Comparison of ENCODE assay signal across 8 mouse cellular contexts in the genomic region with DNA sequence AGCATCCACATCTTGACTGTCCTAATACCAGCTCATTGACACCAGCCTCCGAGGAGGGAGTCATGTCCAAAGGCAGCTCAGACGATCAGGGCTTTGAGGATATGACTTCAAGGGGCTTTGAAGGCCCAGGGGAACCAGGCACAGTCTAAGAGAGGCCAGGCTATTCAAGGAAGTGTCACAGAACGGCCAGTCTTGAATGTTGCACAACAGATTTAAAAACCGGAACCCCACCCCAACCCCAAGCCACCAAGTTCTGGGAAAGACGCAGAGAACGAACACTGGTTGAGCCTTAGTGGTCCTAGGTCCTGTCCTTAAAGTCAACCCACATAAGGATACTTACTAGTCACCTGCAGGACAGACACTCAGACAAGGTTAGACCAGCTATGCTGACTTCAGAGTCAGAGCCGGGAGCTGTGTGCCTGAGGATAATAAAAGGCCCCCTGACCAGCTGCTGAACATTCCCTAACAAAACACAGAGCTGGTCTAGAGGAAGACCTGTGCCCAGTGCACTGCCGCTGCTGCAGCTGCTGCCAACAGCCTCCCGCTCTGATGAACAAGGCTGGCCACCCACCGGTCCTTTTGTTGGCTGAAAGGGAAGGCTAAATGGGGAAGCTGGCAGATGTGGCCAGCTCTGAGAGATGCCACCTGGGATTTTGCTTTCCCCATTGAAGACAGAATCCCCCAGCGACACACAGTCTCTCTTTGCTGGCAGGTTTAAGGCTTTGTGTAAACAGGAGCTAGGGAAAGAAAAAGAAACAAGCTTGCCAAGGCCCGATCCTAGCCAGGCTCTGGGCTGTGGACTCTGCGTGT. TPM values are rescaled to one million over a fixed set of nuclear protein-coding genes. Genes with fewer than 3 reads are reported as not detected.
DNase-seq lines count a peak whose midpoint lies in the region; ATAC-seq lines count a peak whose summit lies in the region.

No protein-coding gene starts in this region.

- H3K9ac ChIP-seq in embryonic facial prominence, embryonic 11.5 days (replicated peaks; ENCODE audit: low read length) = no peak overlapping the region
- H3K9ac ChIP-seq in hindbrain, embryonic 15.5 days = no peak overlapping the region
- no peak overlapping the region for H3K9ac ChIP-seq in midbrain, embryonic 13.5 days (replicated peaks)

- DNase-seq in embryo, embryonic 10.5 days (ENCODE audit: low spot score) = peak; percentile 33
- DNase-seq in embryo, embryonic 11 days = no peak
- DNase-seq in embryonic facial prominence, embryonic 11.5 days (ENCODE audit: low spot score) = peak; percentile 24
- DNase-seq in ovary, postnatal 10 days (ENCODE audit: low spot score) = no peak
- no peak for DNase-seq in gastrocnemius, postnatal 36 days
- DNase-seq in layer of hippocampus, postnatal 36 days = no peak

- ATAC-seq in embryonic facial prominence, embryonic 11.5 days (replicated peaks; ENCODE audit: insufficient number of reproducible peaks, low FRiP score, low TSS enrichment, low read depth) = no peak
- 0 out of 2 replicates have a peak, but pooled peaks have one; percentile 15 for ATAC-seq in hindbrain, embryonic 15.5 days (ENCODE audit: low FRiP score, low read depth)
- ATAC-seq in midbrain, embryonic 13.5 days = peak; percentile 59

- no peaks in the 10 kb centered on the region for H3K36me3 ChIP-seq in embryonic facial prominence, embryonic 11.5 days (replicated peaks; ENCODE audit: control insufficient read depth, insufficient read depth, low read depth, low read length)
- H3K36me3 ChIP-seq in hindbrain, embryonic 15.5 days = no peaks in the 10 kb centered on the region
- no peaks in the 10 kb centered on the region for H3K36me3 ChIP-seq in midbrain, embryonic 13.5 days

- H3K4me3 ChIP-seq in embryonic facial prominence, embryonic 11.5 days (ENCODE audit: low read depth, low read length) = no peak overlapping the region
- no peak overlapping the region for H3K4me3 ChIP-seq in hindbrain, embryonic 15.5 days
- no peak overlapping the region for H3K4me3 ChIP-seq in midbrain, embryonic 13.5 days (replicated peaks)

- no peaks in the 10 kb centered on the region for H3K9me3 ChIP-seq in embryonic facial prominence, embryonic 11.5 days (replicated peaks; ENCODE audit: control insufficient read depth, low read length)
- no peaks in the 10 kb centered on the region for H3K9me3 ChIP-seq in hindbrain, embryonic 15.5 days
- H3K9me3 ChIP-seq in midbrain, embryonic 13.5 days = no peaks in the 10 kb centered on the region

- no peak overlapping the region for H3K27ac ChIP-seq in embryonic facial prominence, embryonic 11.5 days (replicated peaks; ENCODE audit: low read depth, low read length)
- peak overlapping the region; percentile 49 for H3K27ac ChIP-seq in hindbrain, embryonic 15.5 days (replicated peaks)
- peak overlapping the region; percentile 30; the same call in 1 of the 2 replicates for H3K27ac ChIP-seq in midbrain, embryonic 13.5 days

- WGBS in embryonic facial prominence, embryonic 11.5 days = 40% methylated on average over 13 of the region's 13 CpGs
- 36% methylated on average over 13 of the region's 13 CpGs for WGBS in hindbrain, embryonic 15.5 days
- WGBS in midbrain, embryonic 13.5 days = 31% methylated on average over 13 of the region's 13 CpGs

- intact Hi-C loops in gastrocnemius, postnatal 36 days (cut with DNase I) = no loop called here

- H3K4me1 ChIP-seq in embryonic facial prominence, embryonic 11.5 days (ENCODE audit: control insufficient read depth, insufficient read depth, low read length) = no peaks in the 10 kb centered on the region
- peaks cover 9% of the 10 kb centered on the region for H3K4me1 ChIP-seq in hindbrain, embryonic 15.5 days (replicated peaks)
- peaks cover 29% of the 10 kb centered on the region for H3K4me1 ChIP-seq in midbrain, embryonic 13.5 days (replicated peaks)

- no peak overlapping the region for H3K4me2 ChIP-seq in embryonic facial prominence, embryonic 11.5 days (ENCODE audit: low read depth, low read length)
- no peak overlapping the region for H3K4me2 ChIP-seq in hindbrain, embryonic 15.5 days
- no peak overlapping the region for H3K4me2 ChIP-seq in midbrain, embryonic 13.5 days (replicated peaks)

- H3K27me3 ChIP-seq in embryonic facial prominence, embryonic 11.5 days (ENCODE audit: control insufficient read depth, insufficient read depth, low read length) = no peaks in the 10 kb centered on the region
- 0 out of 2 replicates have a peak, but pooled peaks cover 3% of the 10 kb centered on the region for H3K27me3 ChIP-seq in hindbrain, embryonic 15.5 days
- peaks cover 4% of the 10 kb centered on the region for H3K27me3 ChIP-seq in midbrain, embryonic 13.5 days

RNA-seq across cellular contexts. Expression of a gene that starts 19.8 kb away (rescaled TPM):
- polyA plus RNA-seq in embryonic facial prominence, embryonic 11.5 days (2014; fragmentation: Nextera tagmentation; extraction: Ambion mirVana) = 2.6 and 2.9 TPM in 2 replicates
- 14.1 and 15.7 TPM in 2 replicates for polyA plus RNA-seq in hindbrain, embryonic 15.5 days (2015; fragmentation: Nextera tagmentation; extraction: Ambion mirVana)
- polyA plus RNA-seq in midbrain, embryonic 13.5 days (2015; fragmentation: Nextera tagmentation; extraction: Ambion mirVana) = 10.8 and 11.1 TPM in 2 replicates
- under 1 TPM; 0.43 to 0.74 TPM for total RNA-seq in gastrocnemius, postnatal 36 days (2021)
- total RNA-seq in layer of hippocampus, postnatal 36 days (2021) = 10 to 100 TPM; 59.9 to 61.7 TPM

Comparison
In these comparisons a context has a peak if more than half of its experiments do, and no peak if none do; other contexts are left out.
1. DNase-seq: peak in embryo, embryonic 10.5 days (single experiment) and embryonic facial prominence, embryonic 11.5 days (single experiment); none in embryo, embryonic 11 days (single experiment), ovary, postnatal 10 days (single experiment), gastrocnemius, postnatal 36 days (0 of 2) and layer of hippocampus, postnatal 36 days (0 of 2).